Mouse (Mus musculus) myocyte (in vitro differentiated cells): ENCODE results near the gene Cic.

ENCODE experiments used
- CEBPB ChIP-seq: IDR thresholded peaks from 2 replicates; pipeline ENCODE4 v1.6.1; 2011; ENCODE audit warnings: mild to moderate bottlenecking, moderate library complexity; ENCODE audit not compliant: poor library complexity, insufficient read depth, severe bottlenecking
- E2F4 ChIP-seq: IDR thresholded peaks from one replicate; pipeline ENCODE4 v1.6.1; 2011; ENCODE audit warnings: mild to moderate bottlenecking, control low read depth, moderate library complexity; ENCODE audit not compliant: insufficient read depth
- MYOD1 ChIP-seq, 3 experiments: IDR thresholded peaks; one replicate each; pipeline ENCODE4 v1.6.1; 2011; ENCODE audit warnings: control low read depth in 2 of 3, low read depth in 2 of 3, mild to moderate bottlenecking in 2 of 3, moderate library complexity in 1 of 3; ENCODE audit not compliant: insufficient read length in 2 of 3, control insufficient read depth in 1 of 3
- MYOG ChIP-seq, 3 experiments: IDR thresholded peaks; one replicate each; pipeline ENCODE4 v1.6.1; 2011; ENCODE audit warnings: control low read depth in 2 of 3, low read depth in 2 of 3, mild to moderate bottlenecking in 2 of 3; ENCODE audit not compliant: insufficient read length in 2 of 3, control insufficient read depth in 1 of 3, insufficient read depth in 1 of 3
- POLR2A ChIP-seq: IDR thresholded peaks from one replicate; pipeline ENCODE4 v1.6.1; 2011; ENCODE audit warnings: low read depth, mild to moderate bottlenecking, control low read depth, moderate library complexity; ENCODE audit not compliant: insufficient read length
- POLR2AphosphoS2 ChIP-seq: IDR thresholded peaks from one replicate; pipeline ENCODE4 v1.6.1; 2011; ENCODE audit warnings: low read depth, control low read depth; ENCODE audit not compliant: insufficient read length
- REST ChIP-seq: IDR thresholded peaks from one replicate; pipeline ENCODE4 v1.6.1; 2011; ENCODE audit warnings: mild to moderate bottlenecking, control low read depth, moderate library complexity; ENCODE audit not compliant: insufficient read depth, insufficient read length
- SRF ChIP-seq: IDR thresholded peaks from one replicate; pipeline ENCODE4 v1.6.1; 2011; ENCODE audit warnings: low read depth; ENCODE audit not compliant: control insufficient read depth, insufficient read length
- TCF12 ChIP-seq: IDR thresholded peaks from one replicate; pipeline ENCODE4 v1.6.1; 2011; ENCODE audit warnings: mild to moderate bottlenecking, control low read depth; ENCODE audit not compliant: poor library complexity, insufficient read depth, severe bottlenecking
- USF1 ChIP-seq: IDR thresholded peaks from one replicate; pipeline ENCODE4 v1.6.1; 2011; ENCODE audit warnings: low read depth, mild to moderate bottlenecking, control low read depth, moderate library complexity

DNA sequence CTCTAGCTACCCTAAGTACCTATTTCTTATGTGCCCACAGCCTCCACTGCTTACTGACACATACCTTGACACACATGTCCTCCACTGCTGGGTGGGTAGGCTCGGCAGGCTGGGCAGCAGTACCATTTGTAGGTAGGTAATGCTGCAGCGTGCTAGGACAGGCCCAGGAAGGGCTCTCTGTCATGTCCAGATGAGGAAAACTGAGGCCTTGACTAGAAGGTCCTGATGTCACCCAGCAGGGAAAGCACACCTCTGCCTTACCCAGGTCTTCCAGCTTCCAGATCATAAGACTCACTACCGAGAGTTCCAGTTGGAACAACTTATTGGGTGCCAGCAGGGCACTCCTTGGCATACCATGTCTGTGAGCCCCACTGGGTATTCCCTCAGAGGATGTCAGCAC lies 7.5 kb downstream of the Cic start:
- TF ChIP-seq E2F4 = no peak
- TF ChIP-seq MYOD1 (IDR thresholded peaks at IDR 0.05; ENCODE audit: control insufficient read depth in 1 of 3, insufficient read length in 2 of 3, low read depth in 2 of 3) = no peak
- TF ChIP-seq TCF12 = no peak
- no peak for TF ChIP-seq POLR2A
- TF ChIP-seq CEBPB = no peak
- no peak for TF ChIP-seq REST
- TF ChIP-seq MYOG (IDR thresholded peaks at IDR 0.05; ENCODE audit: control insufficient read depth in 1 of 3, insufficient read depth in 1 of 3, insufficient read length in 2 of 3, low read depth in 2 of 3) = no peak
- no peak for TF ChIP-seq SRF
- no peak for TF ChIP-seq USF1
- TF ChIP-seq POLR2AphosphoS2 = no peak
